Comparison of ENCODE assay signal across 13 mouse cellular contexts in genomic region chr19:44758846-44759245, GRCm38 (mm10). TPM values are rescaled to one million over a fixed set of nuclear protein-coding genes. Genes with fewer than 3 reads are reported as not detected.
DNase-seq lines count a peak whose midpoint lies in the region; ATAC-seq and TF ChIP-seq lines count a peak whose summit lies in the region.
"Had no signal": no experiment of that assay in that cellular context is flagged by ENCODE, and none has a peak within 500 bp of the region (broad histone marks: within the 10 kb centered on the region; RNA-seq: fewer than 3 reads in every experiment).

No protein-coding gene starts in this region.

- no peaks in the 10 kb centered on the region for H3K9me3 ChIP-seq in kidney, embryonic 14.5 days (ENCODE audit: control insufficient read depth, low read length)
- no peaks in the 10 kb centered on the region for H3K9me3 ChIP-seq in kidney, embryonic 16.5 days (ENCODE audit: low read length)
- H3K9me3 ChIP-seq in neural tube, embryonic 13.5 days: no peaks in the 10 kb centered on the region
- no peaks in the 10 kb centered on the region for H3K9me3 ChIP-seq in liver, postnatal 0 days (ENCODE audit: low read length)
- H3K9me3 ChIP-seq: liver, embryonic 12.5 days had no signal

- H3K36me3 ChIP-seq in kidney, embryonic 14.5 days (ENCODE audit: control insufficient read depth, insufficient read depth, low read length): peaks cover 40% of the 10 kb centered on the region
- H3K36me3 ChIP-seq in kidney, embryonic 16.5 days (ENCODE audit: insufficient read depth, low read length): peaks cover 9% of the 10 kb centered on the region
- H3K36me3 ChIP-seq in neural tube, embryonic 13.5 days: no peaks in the 10 kb centered on the region
- H3K36me3 ChIP-seq in liver, postnatal 0 days (replicated peaks; ENCODE audit: insufficient read depth, low read length): no peaks in the 10 kb centered on the region
- H3K36me3 ChIP-seq: liver, embryonic 12.5 days had no signal

- no peak overlapping the region for H3K27ac ChIP-seq in cerebellum, adult 2 months (ENCODE audit: insufficient read depth, low read length)
- H3K27ac ChIP-seq in kidney, embryonic 14.5 days (ENCODE audit: low read depth, low read length): peak overlapping the region; percentile 24
- H3K27ac ChIP-seq in kidney, embryonic 16.5 days (ENCODE audit: low read length): peak overlapping the region; percentile 78
- H3K27ac ChIP-seq in neural tube, embryonic 13.5 days (replicated peaks): peak overlapping the region; percentile 86
- H3K27ac ChIP-seq in liver, postnatal 0 days (ENCODE audit: low read depth): no peak overlapping the region
- H3K27ac ChIP-seq: liver, embryonic 12.5 days had no signal

- peak in 1 of 2 experiments; percentile 41 for DNase-seq in cerebellum, adult 2 months
- DNase-seq in cerebellum, postnatal 25 days: no peak
- no peak for DNase-seq in kidney, postnatal 14 days
- no peak for DNase-seq in liver, postnatal 0 days
- no peak for DNase-seq in layer of hippocampus, postnatal 14 days (ENCODE audit: low spot score in 2 of 2)
- DNase-seq: cerebellum, postnatal 36 days had no signal

- H3K4me1 ChIP-seq in cerebellum, adult 2 months (ENCODE audit: control insufficient read depth, insufficient read depth, low read length): peaks cover 2% of the 10 kb centered on the region; the same call in 1 of the 2 replicates
- H3K4me1 ChIP-seq in kidney, embryonic 14.5 days (ENCODE audit: control insufficient read depth, insufficient read depth, low read length): peaks cover 11% of the 10 kb centered on the region; the same call in 1 of the 2 replicates
- H3K4me1 ChIP-seq in kidney, embryonic 16.5 days (ENCODE audit: insufficient read depth, low read length): peaks cover 29% of the 10 kb centered on the region
- peaks cover 52% of the 10 kb centered on the region for H3K4me1 ChIP-seq in neural tube, embryonic 13.5 days (replicated peaks)
- H3K4me1 ChIP-seq in liver, postnatal 0 days (ENCODE audit: insufficient read depth): peaks cover 9% of the 10 kb centered on the region

- H3K4me3 ChIP-seq in cerebellum, adult 2 months (replicated peaks; ENCODE audit: insufficient read depth, low read depth, low read length): peak overlapping the region; percentile 10
- H3K4me3 ChIP-seq in kidney, embryonic 14.5 days (ENCODE audit: low read length): peak overlapping the region; percentile 71
- H3K4me3 ChIP-seq in kidney, embryonic 16.5 days (ENCODE audit: low read length): peak overlapping the region; percentile 73
- H3K4me3 ChIP-seq in neural tube, embryonic 13.5 days: peak overlapping the region; percentile 56
- H3K4me3 ChIP-seq in liver, postnatal 0 days (ENCODE audit: low read depth, low read length): no peak overlapping the region
- H3K4me3 ChIP-seq: liver, embryonic 12.5 days had no signal

- peaks cover 23% of the 10 kb centered on the region; the same call in 1 of the 2 replicates for H3K27me3 ChIP-seq in cerebellum, adult 2 months (ENCODE audit: control insufficient read depth, insufficient read depth, low read length)
- H3K27me3 ChIP-seq in kidney, embryonic 14.5 days (ENCODE audit: control insufficient read depth, insufficient read depth, low read length): peaks cover 57% of the 10 kb centered on the region
- peaks cover 52% of the 10 kb centered on the region for H3K27me3 ChIP-seq in kidney, embryonic 16.5 days (ENCODE audit: insufficient read depth, low read length)
- peaks cover 94% of the 10 kb centered on the region for H3K27me3 ChIP-seq in neural tube, embryonic 13.5 days
- peaks cover 98% of the 10 kb centered on the region for H3K27me3 ChIP-seq in liver, postnatal 0 days (ENCODE audit: insufficient read depth, low read length)

- 2% methylated on average over 28 of the region's 28 CpGs for WGBS in cerebellum, adult 2 months
- 2% methylated on average over 28 of the region's 28 CpGs for WGBS in kidney, embryonic 14.5 days
- WGBS in kidney, embryonic 16.5 days: 0% methylated on average over 28 of the region's 28 CpGs
- under 1% methylated on average over 28 of the region's 28 CpGs for whole genome bisulfite sequencing in neural tube, embryonic 13.5 days
- WGBS in liver, postnatal 0 days (ENCODE audit: insufficient replicate concordance): 2% methylated on average over 27 of the region's 28 CpGs

- H3K4me2 ChIP-seq in kidney, embryonic 14.5 days (replicated peaks; ENCODE audit: low read depth, low read length): peak overlapping the region; percentile 66
- H3K4me2 ChIP-seq in kidney, embryonic 16.5 days (replicated peaks; ENCODE audit: low read depth, low read length): peak overlapping the region; percentile 69
- peak overlapping the region; percentile 57 for H3K4me2 ChIP-seq in neural tube, embryonic 13.5 days
- H3K4me2 ChIP-seq in liver, postnatal 0 days (ENCODE audit: low read depth, low read length): no peak overlapping the region
- H3K4me2 ChIP-seq: liver, embryonic 12.5 days had no signal

- no peak for TF ChIP-seq POLR2A in cerebellum, adult 2 months (IDR thresholded peaks at IDR 0.05; ENCODE audit: borderline replicate concordance, insufficient read depth, low read length)

- TF ChIP-seq EP300 in liver, postnatal 0 days (IDR thresholded peaks at IDR 0.05; ENCODE audit: low read depth): no peak

- peak overlapping the region; percentile 94 for H3K9ac ChIP-seq in kidney, embryonic 14.5 days (ENCODE audit: low read depth, low read length)
- peak overlapping the region; percentile 91 for H3K9ac ChIP-seq in kidney, embryonic 16.5 days (replicated peaks; ENCODE audit: low read length)
- peak overlapping the region; percentile 82 for H3K9ac ChIP-seq in neural tube, embryonic 13.5 days
- no peak overlapping the region for H3K9ac ChIP-seq in liver, postnatal 0 days (replicated peaks)
- H3K9ac ChIP-seq: liver, embryonic 12.5 days had no signal

- no peak for TF ChIP-seq CTCF in cerebellum, adult 2 months (IDR thresholded peaks at IDR 0.05; ENCODE audit: borderline replicate concordance, insufficient read depth, low read depth, low read length)
- no peak for TF ChIP-seq CTCF in liver, postnatal 0 days (IDR thresholded peaks at IDR 0.05; ENCODE audit: low read depth)

- ATAC-seq in kidney, embryonic 14.5 days (ENCODE audit: low FRiP score, low TSS enrichment): no peak
- ATAC-seq in kidney, embryonic 16.5 days (ENCODE audit: low FRiP score, low TSS enrichment): no peak
- no peak for ATAC-seq in neural tube, embryonic 13.5 days (ENCODE audit: low read depth)
- no peak for ATAC-seq in liver, postnatal 0 days
- ATAC-seq: intestine, postnatal 0 days; liver, embryonic 12.5 days had no signal

RNA-seq across cellular contexts. Expression of gene Pax2, which starts 3.0 kb away (rescaled TPM):
- 8.4 and 9.0 TPM in 2 replicates for polyA plus RNA-seq in cerebellum, adult 2 months (2012; rRNA removed)
- 43.3 and 55.9 TPM in 2 replicates for polyA plus RNA-seq in kidney, embryonic 14.5 days (2014; fragmentation: Nextera tagmentation; extraction: Ambion mirVana)
- polyA plus RNA-seq in kidney, embryonic 16.5 days (2015; fragmentation: Nextera tagmentation; extraction: Ambion mirVana): 23.8 and 33.2 TPM in 2 replicates
- polyA plus RNA-seq in neural tube, embryonic 13.5 days (2015; fragmentation: Nextera tagmentation; extraction: Ambion mirVana): 25.2 and 28.2 TPM in 2 replicates
- not detected in 2 replicates for polyA plus RNA-seq in liver, postnatal 0 days (2015; fragmentation: Nextera tagmentation; extraction: Ambion mirVana)
- under 1 TPM; 0.24 to 0.28 TPM for total RNA-seq in layer of hippocampus, postnatal 14 days (2021)
- total RNA-seq: ES-E14; granulocyte monocyte progenitor cell, adult 5-6 weeks had no signal
- polyA plus RNA-seq: intestine, postnatal 0 days; liver, embryonic 12.5 days had no signal

Comparison
In these comparisons a context has a peak if more than half of its experiments do, and no peak if none do; other contexts are left out.
1. H3K27ac ChIP-seq: peak in kidney, embryonic 14.5 days (single experiment), kidney, embryonic 16.5 days (single experiment) and neural tube, embryonic 13.5 days (single experiment); none in cerebellum, adult 2 months (single experiment) and liver, postnatal 0 days (single experiment).